Mouse (Mus musculus) adipose tissue, adult 10 weeks (tissue): ENCODE results near the gene Ppp1r12c. TPM values are rescaled to one million over a fixed set of nuclear protein-coding genes. Genes with fewer than 3 reads are reported as not detected.

Source experiments
- polyA plus RNA-seq: library from polyadenylated mRNA; stranded (reverse); fragments of 350-450 nt; fragmentation: Illumina TruSeq; extraction: RNeasy Lipid Tissue Mini Kit (QIAGEN cat#74804); gene quantifications from one replicate; pipeline ENCODE4 v1.2.3, GENCODE M21; 2014; ENCODE audit warnings: low read depth, low replicate concordance

Gene Ppp1r12c
- 100 TPM for polyA plus RNA-seq

DNA sequence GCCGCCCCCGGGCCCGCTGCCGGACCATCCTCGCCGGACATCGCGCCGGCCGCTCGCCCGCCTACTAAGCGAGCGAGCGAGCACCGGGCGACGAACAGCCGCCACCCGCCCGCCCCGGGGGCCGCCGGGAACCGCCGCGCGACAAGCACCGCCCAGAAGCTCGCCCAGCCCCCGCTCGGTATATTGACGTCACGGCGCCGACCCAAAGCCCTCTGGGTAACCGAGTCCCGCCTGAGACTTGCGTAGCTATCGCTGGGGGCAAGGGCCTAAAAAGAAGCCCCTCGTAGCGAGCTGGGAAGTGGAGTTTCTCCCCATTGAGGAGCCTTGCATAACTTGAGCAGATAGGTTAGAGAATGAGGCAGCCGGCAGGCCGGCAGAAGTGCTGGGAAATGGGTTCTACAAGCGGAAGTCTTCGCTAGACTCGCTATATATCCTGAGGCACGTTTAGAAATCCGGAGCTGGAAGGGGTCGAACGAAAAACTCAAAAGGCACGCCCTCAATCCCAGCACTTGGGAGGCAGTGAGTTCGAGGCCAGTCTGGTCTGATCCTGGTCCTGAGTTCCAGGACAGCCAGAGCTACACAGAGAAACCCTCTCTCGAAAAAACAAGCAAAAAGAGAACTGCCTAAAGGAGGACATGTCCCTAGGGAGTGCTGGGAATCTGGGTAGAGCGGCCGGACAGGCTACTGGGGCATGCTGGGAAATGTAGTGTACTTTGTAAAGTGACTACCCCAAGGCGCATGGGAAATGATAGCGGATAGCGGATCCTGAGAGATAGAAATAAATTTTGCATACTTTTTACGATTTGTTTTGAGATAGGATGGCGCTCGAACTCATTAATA, at the start of gene Ppp1r12c:
Gene Ppp1r12c (minus strand): TSS at position 123 of the 840 bp plus-strand sequence.

DNA sequence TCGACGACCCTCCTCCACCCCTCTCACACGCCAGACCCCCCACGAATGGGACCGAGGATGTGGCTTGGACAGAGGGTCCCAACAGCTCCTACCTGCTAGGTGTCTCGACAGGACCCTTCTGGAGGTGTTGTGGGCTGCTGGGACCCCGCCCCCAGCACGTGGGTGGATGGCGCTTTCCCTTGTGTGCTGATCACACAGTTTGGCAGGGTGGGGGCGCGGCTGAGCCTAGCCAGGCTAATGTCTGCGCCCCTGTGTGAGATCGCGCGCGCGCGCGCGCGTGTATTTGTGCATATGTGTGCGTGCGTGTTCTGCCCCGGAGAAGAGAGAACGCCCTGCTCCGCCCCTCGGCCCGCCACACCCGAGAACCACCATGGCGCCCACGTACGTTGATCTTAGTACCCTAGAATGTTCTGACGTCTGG, 45.8 kb upstream of the Ppp1r12c start, which contains the start of gene Syt5:
Gene Syt5 (minus strand): TSS at position 321 of the 421 bp plus-strand sequence.

DNA sequence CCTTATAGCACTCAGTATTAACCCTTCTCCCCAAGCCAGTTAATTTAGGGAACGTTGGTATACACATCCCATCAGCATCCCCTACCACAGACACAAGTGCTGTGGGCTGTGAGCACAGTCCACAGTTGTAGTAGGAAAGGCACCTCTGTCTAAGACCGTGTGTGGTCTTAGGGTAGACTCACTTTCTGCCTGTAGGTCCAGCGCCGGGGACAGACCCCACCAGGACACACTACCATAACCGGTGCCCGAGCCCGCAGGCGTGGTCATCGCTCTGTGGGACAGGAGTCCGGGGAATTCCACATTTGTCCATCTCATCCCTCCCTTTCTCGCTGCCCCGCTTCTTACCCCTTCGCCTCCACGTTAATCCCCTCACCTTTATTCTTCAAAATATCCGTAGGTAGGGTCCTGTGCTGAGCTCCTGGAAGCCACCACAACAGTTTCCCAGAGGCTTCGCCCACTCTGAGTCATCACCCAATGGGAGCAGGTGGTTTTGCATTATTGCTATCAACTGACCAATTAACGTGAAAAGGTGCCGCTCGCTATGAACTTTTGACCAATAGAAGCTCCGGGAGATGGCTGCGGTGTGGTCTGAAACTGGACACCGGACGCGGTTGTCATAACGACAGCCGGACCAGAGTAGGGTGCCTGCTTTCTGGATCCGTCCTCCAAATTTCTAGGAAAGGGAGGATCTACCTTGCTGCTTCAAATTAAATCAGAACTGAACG, 30.7 kb upstream of the Ppp1r12c start, which contains the start of gene Dnaaf3:
Gene Dnaaf3 (minus strand): TSS at position 449 of the 725 bp plus-strand sequence.

GRCm38 (mm10) chr7:4524212-4524922, 22.9 kb upstream of the Ppp1r12c start, which contains the start of gene Tnni3:
TSS of gene Tnni3 (minus strand) at chr7:4524229.

DNA sequence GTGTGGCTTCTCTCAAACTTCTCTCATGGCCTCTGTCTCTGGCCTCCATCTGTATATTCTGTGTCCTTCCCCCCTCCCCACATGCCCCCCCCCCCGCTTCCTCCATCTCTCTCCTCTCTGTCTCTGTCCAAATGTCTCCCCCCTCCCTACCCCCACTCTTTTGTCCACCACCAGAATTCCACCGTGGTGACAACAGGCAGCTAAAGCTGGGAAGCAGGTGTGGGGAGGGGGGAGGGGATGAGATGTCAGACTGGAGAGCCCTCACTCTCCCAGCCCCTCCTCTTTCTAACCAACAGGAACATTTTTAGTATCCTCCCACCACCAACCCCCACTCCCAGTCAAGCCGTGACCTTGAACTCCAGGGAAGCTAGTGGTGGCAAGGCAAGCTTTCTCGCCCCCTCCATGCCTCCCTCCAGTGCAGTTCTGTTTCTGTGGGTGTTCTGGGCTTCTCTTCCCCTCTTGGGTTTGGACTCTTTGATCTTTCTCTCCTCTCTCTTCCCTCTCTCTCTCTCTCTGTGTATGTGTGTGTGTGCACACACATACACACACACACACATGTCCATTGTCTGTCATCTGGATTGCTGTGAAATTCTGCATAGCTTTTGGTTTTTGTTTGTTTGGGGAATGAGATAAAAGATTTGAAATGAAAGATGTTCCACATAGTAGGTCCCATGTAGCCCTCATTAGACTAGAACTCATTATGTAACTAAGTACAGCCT, 15.0 kb upstream of the Ppp1r12c start, which contains the start of gene Tnnt1:
Gene Tnnt1 (minus strand): TSS at position 51 of the 719 bp plus-strand sequence.

DNA sequence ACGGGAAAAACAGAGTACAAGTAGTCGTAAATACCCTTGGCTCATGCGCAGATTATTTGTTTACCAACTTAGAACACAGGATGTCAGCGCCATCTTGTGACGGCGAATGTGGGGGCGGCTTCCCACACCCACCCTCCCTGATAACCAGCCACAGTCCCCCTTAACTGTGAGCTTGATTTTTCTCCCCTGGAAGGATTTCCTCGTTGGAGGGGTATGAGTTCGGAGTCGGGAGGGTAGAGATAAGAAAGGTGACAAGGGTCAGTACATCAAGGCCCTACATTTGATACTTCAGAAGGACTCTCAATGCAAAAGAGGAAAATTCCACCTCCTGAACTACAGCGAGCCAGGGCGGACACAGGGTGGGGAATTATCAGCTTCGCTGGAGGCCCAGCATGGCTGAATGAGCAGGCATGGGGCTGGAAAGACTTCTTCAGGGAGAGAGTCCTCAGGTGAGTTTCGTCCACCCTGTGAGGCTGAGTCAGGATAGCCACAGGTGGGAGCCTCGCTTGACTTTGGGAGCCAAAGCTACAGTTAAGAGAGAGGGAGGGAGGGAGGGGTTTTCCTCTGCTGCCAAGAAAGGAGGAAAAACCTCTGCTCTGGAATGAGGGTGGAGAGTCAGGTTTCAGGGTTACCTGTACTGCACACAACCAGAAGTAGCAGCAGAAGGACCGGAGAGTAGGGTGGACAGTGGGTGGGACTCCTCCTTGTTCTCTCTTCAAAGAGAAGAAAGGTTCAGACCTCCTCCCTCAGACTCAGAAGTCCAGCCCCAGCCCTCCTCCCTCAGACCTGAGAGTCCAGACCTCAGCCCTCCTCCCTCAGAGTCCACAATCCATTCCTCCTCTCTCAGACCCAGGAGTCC, 40.7 kb downstream of the Ppp1r12c start, which contains the start of gene Eps8l1:
Gene Eps8l1 (plus strand): TSS at position 99 of the 859 bp plus-strand sequence.

DNA sequence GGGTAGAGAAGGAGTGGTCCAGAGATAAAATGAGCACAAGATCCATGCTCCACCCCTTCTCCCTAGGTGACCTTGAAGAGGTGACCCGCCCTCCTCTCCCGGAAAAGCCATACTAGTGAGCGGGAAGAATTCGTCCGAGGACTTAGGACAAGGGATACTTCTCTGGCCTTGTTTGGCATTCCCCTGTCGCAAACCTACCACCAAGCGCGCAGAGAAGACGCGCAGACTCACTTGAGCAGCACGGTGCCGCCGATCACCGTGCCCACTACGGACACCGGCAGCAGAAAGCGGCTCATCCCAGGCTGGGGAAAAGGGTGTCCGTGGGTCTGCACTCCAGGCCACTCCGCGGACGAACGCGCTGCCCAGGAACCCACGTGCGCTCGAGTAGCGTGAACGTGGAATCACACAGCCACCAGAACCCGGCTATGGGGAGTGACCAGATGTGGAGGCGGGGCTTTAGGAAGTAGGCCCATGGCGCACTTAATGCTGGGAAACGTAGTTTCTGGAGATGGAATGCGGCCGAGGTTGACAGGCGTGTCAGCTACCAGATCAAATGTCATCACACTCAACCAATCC, 56.2 kb downstream of the Ppp1r12c start, which contains the start of gene Rdh13:
Gene Rdh13 (minus strand): TSS at position 434 of the 576 bp plus-strand sequence.

Other genes starting within 250 kb of the Ppp1r12c start
- gene Ncr1, start 164.0 kb downstream of the Ppp1r12c start, polyA plus RNA-seq: 1.3 TPM
- gene Gp6, start 103.9 kb downstream of the Ppp1r12c start, polyA plus RNA-seq: not detected
- gene Rdh13, start 56.0 kb downstream of the Ppp1r12c start, polyA plus RNA-seq: 11.0 TPM
- 11.0 TPM for gene Eps8l1, start 41.0 kb downstream of the Ppp1r12c start, polyA plus RNA-seq
- 19.6 TPM for gene Tnnt1, start 14.7 kb upstream of the Ppp1r12c start, polyA plus RNA-seq
- 4.8 TPM for gene Tnni3, start 22.5 kb upstream of the Ppp1r12c start, polyA plus RNA-seq
- 4.6 TPM for gene Dnaaf3, start 30.8 kb upstream of the Ppp1r12c start, polyA plus RNA-seq
- 0.65 TPM for gene Syt5, start 45.9 kb upstream of the Ppp1r12c start, polyA plus RNA-seq
- gene Ptprh, start 102.4 kb upstream of the Ppp1r12c start, polyA plus RNA-seq: not detected
- 8.1 TPM for gene Tmem86b, start 129.7 kb upstream of the Ppp1r12c start, polyA plus RNA-seq
- gene Ppp6r1, start 157.3 kb upstream of the Ppp1r12c start, polyA plus RNA-seq: 72.5 TPM
- gene Hspbp1, start 183.4 kb upstream of the Ppp1r12c start, polyA plus RNA-seq: 25.7 TPM
- gene Brsk1, start 188.9 kb upstream of the Ppp1r12c start, polyA plus RNA-seq: 3.5 TPM
- gene Tmem150b, start 223.6 kb upstream of the Ppp1r12c start, polyA plus RNA-seq: 0.60 TPM
- gene Kmt5c, start 238.4 kb upstream of the Ppp1r12c start, polyA plus RNA-seq: 49.2 TPM